Mouse (Mus musculus) left cerebral cortex, postnatal 4 days (tissue): Measurements from ENCODE around the gene Nectin4. TPM values are rescaled to one million over a fixed set of nuclear protein-coding genes. Genes with fewer than 3 reads are reported as not detected.

Source experiments
- DNase-seq: peaks from one replicate; pipeline ENCODE4 v3.0.0-alpha.2; 2022
- intact Hi-C: fragments of 180-260 bp; cut with DNase I; formaldehyde crosslinking; loops from one replicate; pipeline ENCODE4 v1.15.1; 2025
- total RNA-seq, 2 experiments: library from RNA; stranded (reverse); gene quantifications; 2 replicates each; pipeline ENCODE4 v1.2.3; 2021

Nectin4 gene
- total RNA-seq, 2 experiments from 2014 or later = 0.88 to 1.2 TPM

- intact Hi-C loops = no loop called here
- peak; percentile 96 for DNase-seq
These were observed 41.1 kb downstream of the Nectin4 start, which contains the start of gene Usf1 for GRCm38 (mm10) chr1:171410947-171411484. TSS of gene Usf1 (plus strand) at chr1:171411313.

DNA sequence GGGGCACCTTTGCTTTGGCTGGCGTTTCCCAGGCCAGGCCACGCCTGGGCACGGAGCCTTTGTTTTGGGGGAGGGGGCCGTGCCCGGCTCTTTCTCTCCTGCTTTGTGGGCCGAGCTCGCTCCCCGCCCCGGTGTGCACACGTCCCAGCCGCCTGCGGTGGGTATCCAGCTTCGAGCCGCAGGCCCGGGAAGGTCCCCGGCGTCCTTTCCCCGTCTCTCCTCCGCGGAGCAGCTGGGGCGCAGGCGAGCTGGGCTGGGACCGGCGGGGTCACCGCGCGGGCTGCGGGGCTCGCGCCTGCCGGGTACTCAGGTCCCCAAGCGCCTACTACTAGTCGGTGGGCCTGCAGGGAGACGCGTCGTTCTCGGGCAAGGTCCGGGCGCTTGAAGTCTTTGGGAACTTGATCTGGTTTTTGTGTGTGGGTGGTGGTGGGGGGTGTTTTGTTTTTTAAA lies 41.6 kb downstream of the Nectin4 start:
- intact Hi-C loops = no loop called here
- no peak for DNase-seq

GRCm38 (mm10) chr1:171412001-171412441 lies 42.1 kb downstream of the Nectin4 start:
- intact Hi-C loops = no loop called here
- DNase-seq = peak; percentile 62

GRCm38 (mm10) chr1:171412446-171412845 lies 42.5 kb downstream of the Nectin4 start:
- intact Hi-C loops = no loop called here
- DNase-seq = no peak

DNA sequence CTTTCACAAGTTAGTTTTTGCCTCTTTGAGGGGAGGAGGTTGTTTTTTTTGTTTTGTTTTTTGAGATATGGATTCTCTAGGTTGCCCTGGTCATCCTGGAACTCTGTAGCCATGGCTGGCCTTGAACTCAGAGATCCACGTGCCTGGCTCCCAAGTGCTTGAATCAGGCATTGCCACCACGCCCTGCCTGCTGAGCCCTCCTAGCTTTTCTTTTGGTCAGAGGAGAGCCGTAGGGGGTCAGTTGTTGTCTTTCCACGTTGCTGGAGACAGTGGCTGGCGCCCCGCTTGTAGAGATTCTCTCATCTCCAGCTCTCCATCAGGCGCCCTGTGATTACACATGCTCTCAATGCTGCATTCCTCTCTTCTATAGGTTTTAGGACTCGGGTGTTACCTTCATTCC lies 43.7 kb downstream of the Nectin4 start:
- intact Hi-C loops = no loop called here
- DNase-seq = no peak

- intact Hi-C loops = no loop called here
- no peak for DNase-seq
These were observed 48.8 kb downstream of the Nectin4 start, which contains the start of gene Tstd1 for GRCm38 (mm10) chr1:171418660-171419059. TSS of gene Tstd1 (plus strand) at chr1:171418872.

GRCm38 (mm10) chr1:171419291-171419882 lies 49.5 kb downstream of the Nectin4 start:
- DNase-seq = no peak
- intact Hi-C loops = no loop called here

DNA sequence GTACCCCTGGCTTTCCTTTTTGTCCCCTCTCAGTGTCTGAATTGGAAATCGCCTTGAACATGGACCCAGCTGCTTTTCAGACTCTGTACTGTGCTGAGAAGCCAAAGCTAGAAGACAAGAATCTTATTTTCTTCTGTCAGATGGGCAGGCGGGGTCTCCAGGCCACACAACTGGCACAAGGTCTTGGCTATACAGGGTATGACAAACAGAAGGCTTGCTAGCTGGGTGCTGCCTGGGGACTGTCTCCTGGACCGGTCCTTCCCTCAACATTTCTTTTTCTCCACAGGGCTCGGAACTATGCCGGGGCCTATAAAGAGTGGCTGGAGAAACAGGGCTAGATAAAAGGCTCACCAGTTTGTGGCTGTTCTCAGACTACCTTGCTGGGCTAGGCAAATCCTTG lies 50.0 kb downstream of the Nectin4 start:
- intact Hi-C loops = no loop called here
- no peak for DNase-seq

DNA sequence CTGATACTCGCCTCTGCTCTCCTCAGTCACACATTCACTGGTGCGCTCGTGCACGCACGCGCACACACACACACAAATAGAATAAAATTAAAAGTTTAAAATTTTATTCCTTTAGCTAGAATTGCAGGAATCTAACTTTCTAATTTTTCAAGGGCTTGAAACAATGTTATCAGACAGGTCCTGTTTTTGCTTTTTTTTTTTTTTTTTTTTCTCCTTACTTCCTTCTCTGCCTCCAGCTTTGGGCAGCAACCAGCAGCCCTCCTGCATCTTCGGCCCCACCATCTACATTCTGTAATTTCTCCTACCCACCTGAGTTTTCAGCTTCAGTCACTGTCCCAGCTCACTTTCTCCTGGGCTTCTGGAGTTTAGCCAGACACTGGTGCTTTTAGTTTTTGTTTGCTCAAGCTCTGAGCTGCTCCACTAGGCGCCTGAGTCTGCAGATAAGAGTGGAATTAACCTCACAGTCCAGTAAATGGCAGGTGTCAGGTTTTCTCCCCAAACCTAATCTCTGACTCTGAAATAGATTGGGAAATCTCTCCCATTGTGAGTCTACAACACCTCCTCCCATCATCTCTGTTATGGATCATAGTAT lies 52.7 kb downstream of the Nectin4 start:
- intact Hi-C loops = no loop called here
- DNase-seq = no peak

DNA sequence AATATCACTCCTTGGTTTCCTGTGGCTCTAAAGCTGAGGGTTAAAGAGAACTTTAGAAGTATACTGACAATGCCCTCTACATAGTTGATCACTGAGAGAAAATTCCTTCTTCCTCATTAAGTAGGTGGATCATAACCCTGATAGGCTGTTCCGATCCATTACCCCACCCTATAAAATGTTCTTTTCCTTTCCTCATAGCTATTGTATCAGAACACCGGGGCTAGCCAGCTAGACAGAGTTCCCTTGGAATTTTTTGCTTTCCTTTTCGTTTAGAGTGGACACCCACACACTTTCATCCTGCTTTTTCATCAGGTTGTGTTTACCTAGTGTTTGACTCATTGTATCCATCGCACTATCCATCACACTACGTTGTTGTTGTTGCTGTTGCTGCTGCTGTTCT lies 54.7 kb downstream of the Nectin4 start:
- intact Hi-C loops = no loop called here
- no peak for DNase-seq

DNA sequence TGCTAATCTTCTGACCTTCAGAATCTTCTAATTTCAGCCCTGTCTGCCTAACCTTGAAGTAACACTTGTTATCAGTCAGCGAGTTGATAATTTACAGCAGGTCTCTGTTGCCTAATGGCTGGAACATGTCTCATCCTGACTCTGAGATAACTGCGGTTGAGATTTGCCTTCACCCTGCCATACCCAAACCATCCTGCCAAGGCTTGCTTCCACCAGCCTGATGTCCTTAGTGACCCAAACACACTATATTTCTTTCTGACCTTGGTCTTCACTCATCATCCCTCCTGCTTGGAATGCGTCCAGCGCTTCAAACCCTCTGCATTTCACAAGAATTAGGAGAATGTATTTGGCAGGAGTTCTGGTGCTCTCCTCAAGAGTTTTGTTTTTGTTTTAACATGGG lies 55.2 kb downstream of the Nectin4 start:
- intact Hi-C loops = no loop called here
- DNase-seq = no peak

DNA sequence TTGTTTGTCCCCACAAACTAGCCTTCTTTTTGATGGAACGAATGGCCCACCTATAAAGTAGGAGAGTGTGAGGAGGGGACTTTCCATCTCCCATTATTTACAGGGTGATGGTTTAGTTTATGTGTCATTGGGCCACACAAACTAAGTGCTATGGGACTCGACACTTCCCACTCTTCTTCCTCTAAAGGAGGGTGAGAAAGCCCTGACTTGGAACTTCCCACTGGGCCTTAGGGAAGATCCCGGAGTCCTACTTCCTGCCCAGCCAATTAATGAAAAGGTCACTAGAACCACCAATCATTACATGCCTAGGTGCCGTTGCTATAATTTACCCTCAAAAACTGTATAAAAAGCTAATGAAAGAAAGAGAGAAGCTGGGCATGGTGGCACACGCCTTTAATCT lies 62.3 kb downstream of the Nectin4 start:
- DNase-seq = no peak
- intact Hi-C loops = no loop called here

DNA sequence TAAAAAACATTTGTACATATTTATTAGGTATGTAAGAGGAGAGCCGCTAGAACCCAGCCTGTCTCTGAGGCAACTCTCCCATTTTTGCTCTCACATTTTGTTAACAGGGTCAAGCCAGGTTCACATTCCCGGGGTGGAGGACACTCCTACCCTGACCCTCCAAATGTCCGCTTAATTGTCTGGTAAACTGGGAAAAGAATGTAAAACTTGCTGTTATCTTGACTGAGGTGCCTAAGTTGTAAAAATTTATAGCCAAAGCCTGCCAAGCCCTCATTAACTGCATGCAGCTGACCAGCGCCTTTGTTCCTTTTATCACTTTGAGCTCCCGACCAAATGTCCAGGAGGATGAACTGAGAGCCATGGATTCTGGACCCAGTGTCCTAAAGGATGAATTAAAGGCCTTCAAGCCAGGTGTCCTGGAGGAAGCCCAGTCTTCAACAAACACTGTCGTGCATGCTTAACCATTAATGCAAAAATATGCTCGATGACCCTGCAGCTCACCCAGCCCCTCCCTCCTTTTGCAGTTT lies 65.5 kb downstream of the Nectin4 start:
- intact Hi-C loops = no loop called here
- no peak for DNase-seq

DNA sequence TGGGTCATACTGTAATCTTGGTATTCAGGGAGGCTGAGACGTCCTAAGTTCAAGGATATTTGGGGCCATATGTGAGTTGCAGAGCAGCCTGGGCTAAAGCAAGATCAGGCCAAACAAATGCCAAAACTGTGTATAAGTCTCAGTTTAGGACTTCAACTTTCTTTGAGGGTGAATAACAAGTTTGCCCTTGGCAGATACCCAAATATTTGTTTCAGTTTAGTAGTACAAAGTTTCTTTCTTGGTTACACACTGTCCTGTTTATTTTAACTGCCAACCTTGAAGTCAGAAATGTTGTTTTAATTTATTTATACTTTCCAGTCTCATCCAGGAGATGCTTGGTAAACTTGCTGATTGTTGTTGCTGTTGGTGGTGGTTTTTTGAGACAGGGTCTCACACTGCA lies 66.1 kb downstream of the Nectin4 start:
- intact Hi-C loops = no loop called here
- DNase-seq = no peak

DNA sequence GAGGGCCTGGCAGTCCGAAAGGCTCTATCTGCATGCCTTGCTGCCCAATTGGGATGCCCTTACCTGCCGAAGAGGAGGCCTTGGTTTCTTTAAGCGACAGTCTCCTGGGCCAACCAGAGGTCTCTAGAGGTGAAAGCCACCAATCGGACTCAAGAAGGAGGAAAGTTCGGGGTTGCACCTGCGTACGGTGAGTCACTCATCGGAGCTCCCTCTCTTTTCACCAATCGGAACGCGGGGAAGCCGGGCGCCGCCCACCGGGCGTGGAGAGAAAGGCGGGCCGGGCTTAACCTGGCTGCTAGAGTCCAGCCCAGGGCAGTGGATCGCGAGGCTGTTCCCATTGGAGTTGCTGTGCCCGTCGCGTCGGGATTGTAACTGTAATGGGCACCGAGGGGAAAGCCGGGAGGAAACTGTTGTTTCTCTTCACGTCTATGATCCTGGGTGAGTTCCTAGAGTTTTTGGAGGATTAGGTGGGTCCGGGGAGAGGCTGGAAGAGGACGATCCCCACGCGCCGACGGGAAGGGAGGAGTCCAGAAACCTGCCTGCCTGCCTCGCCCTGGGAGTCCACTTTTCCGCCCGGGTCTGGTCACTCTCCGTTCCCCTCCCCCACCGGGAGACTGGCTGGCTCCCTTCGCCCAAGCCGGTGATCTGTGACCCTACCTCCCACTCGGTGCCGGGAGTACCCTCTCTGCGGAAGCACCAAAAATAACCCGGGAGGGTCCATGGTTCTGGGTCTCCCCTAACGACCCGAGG lies 67.5 kb downstream of the Nectin4 start, which contains the start of gene F11r:
Gene F11r, plus strand, starts transcription at position 272 of the 750 bp plus-strand sequence.
- peak; percentile 46 for DNase-seq
- intact Hi-C loops = no loop called here

Other genes starting within 250 kb of the Nectin4 start
- 100 to 1,000 TPM; 200 to 212 TPM for gene Sdhc, start 219.5 kb upstream of the Nectin4 start, total RNA-seq
- not detected for gene Mpz, start 219.4 kb upstream of the Nectin4 start, total RNA-seq
- gene Pcp4l1, start 173.8 kb upstream of the Nectin4 start, total RNA-seq = 10 to 100 TPM in 1 of 2 experiments, 1 to 10 TPM in 1; 9.0 to 11.3 TPM
- gene Nr1i3, start 156.1 kb upstream of the Nectin4 start, total RNA-seq = not detected
- 10 to 100 TPM; 50.7 to 56.9 TPM for gene Tomm40l, start 147.6 kb upstream of the Nectin4 start, total RNA-seq
- gene Apoa2, start 145.0 kb upstream of the Nectin4 start, total RNA-seq = 1 to 10 TPM; 2.6 to 3.0 TPM
- 1 to 10 TPM; 7.1 to 8.0 TPM for gene Fcer1g, start 135.7 kb upstream of the Nectin4 start, total RNA-seq
- gene Adamts4, start 119.7 kb upstream of the Nectin4 start, total RNA-seq = 1 to 10 TPM; 4.2 to 5.3 TPM
- gene Ndufs2, start 118.7 kb upstream of the Nectin4 start, total RNA-seq = 100 to 1,000 TPM; 183 to 186 TPM
- 10 to 100 TPM; 74.2 to 87.8 TPM for gene B4galt3, start 99.8 kb upstream of the Nectin4 start, total RNA-seq
- gene Ppox, start 88.9 kb upstream of the Nectin4 start, total RNA-seq = 10 to 100 TPM; 19.6 to 25.4 TPM
- 10 to 100 TPM; 60.4 to 66.4 TPM for gene Usp21, start 82.1 kb upstream of the Nectin4 start, total RNA-seq
- gene Ufc1, start 75.1 kb upstream of the Nectin4 start, total RNA-seq = 10 to 100 TPM; 91.2 to 93.4 TPM
- gene Dedd, start 41.0 kb upstream of the Nectin4 start, total RNA-seq = 10 to 100 TPM; 38.4 to 45.9 TPM
- gene Nit1, start 24.5 kb upstream of the Nectin4 start, total RNA-seq = 10 to 100 TPM; 35.3 to 36.8 TPM
- 100 to 1,000 TPM; 112 to 125 TPM for gene Pfdn2, start 24.4 kb upstream of the Nectin4 start, total RNA-seq
- 1 to 10 TPM; 4.4 to 4.8 TPM for gene Klhdc9, start 9.3 kb upstream of the Nectin4 start, total RNA-seq
- 1 to 10 TPM in 1 of 2 experiments, under 1 TPM in 1; 0.98 to 1.6 TPM for gene Arhgap30, start 18.9 kb downstream of the Nectin4 start, total RNA-seq
- 100 to 1,000 TPM; 130 to 141 TPM for gene Usf1, start 41.2 kb downstream of the Nectin4 start, total RNA-seq
- gene Tstd1, start 48.8 kb downstream of the Nectin4 start, total RNA-seq = 1 to 10 TPM; 2.9 to 5.8 TPM
- gene F11r, start 67.4 kb downstream of the Nectin4 start, total RNA-seq = 1 to 10 TPM; 4.9 to 6.2 TPM
- gene Alyref2, start 133.4 kb downstream of the Nectin4 start, total RNA-seq = 10 to 100 TPM; 10.5 to 10.9 TPM
- gene Itln1, start 165.2 kb downstream of the Nectin4 start, total RNA-seq = not detected
- gene Cd244a, start 189.1 kb downstream of the Nectin4 start, total RNA-seq = under 1 TPM; 0.08 to 0.22 TPM
- under 1 TPM in 1 of 2 experiments, not detected in 1; 0.22 TPM for gene Ly9, start 237.3 kb downstream of the Nectin4 start, total RNA-seq